Mouse (Mus musculus) ES-Bruce4 (cell line): ENCODE measurements around the gene Cyb5r3.

Experiments used
- CTCF ChIP-seq: IDR thresholded peaks from one replicate; pipeline ENCODE4 v1.8.1; 2011; ENCODE audit warnings: low read depth, low read length
- POLR2A ChIP-seq: IDR thresholded peaks from one replicate; pipeline ENCODE4 v1.8.1; 2011; ENCODE audit warnings: low read length; ENCODE audit not compliant: insufficient read depth

- TF ChIP-seq POLR2A (no peak), CTCF (no peak)
Observed at GRCm38 (mm10) chr15:83142861-83143260, 29.5 kb downstream of the Cyb5r3 start.
